Mouse (Mus musculus): Measurements from ENCODE around the gene Scn11a. TPM values are rescaled to one million over a fixed set of nuclear protein-coding genes. Genes with fewer than 3 reads are reported as not detected.

The Scn11a gene
- polyA plus RNA-seq, 1 experiment from 2014 or later: 0.05 TPM

DNA sequence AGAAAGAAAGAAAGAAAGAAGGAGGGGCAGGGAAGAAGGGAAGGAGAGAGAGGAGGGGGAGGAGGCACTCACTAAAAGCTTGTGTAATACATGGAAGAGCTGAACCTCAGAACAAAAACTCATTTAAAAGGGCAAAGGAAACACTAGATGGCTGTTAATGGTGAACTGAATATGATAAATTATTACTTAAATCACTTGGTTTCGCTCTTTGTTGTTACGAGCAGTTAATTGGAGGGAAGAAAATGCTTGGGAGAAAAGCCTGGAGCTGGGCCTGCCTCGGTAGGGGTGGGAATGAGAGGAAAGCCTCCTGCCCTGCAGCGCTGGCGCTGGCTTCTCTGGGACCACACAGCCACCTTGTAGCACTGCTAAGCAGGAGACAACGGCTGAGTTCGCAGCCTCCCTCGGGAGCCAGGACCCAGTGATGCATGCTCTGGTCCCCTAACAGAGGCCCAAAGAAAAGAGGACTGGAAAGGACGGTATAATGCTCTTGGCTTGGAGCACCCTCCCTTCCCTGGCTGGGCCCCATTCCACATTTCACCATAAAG is 10.4 kb upstream of the Scn11a start:
- 40% methylated on average over 9 of the region's 9 CpGs for WGBS
- no peak overlapping the region for H3K27ac ChIP-seq
- H3K4me1 ChIP-seq: peaks cover 7% of the 10 kb centered on the region
- no peak overlapping the region for H3K4me2 ChIP-seq (replicated peaks)
- no peaks in the 10 kb centered on the region for H3K36me3 ChIP-seq
- ATAC-seq (ENCODE audit: low FRiP score, low read depth): no peak
- H3K9ac ChIP-seq: no peak overlapping the region
- no peaks in the 10 kb centered on the region for H3K9me3 ChIP-seq
- H3K27me3 ChIP-seq: no peaks in the 10 kb centered on the region
- no peak overlapping the region for H3K4me3 ChIP-seq

DNA sequence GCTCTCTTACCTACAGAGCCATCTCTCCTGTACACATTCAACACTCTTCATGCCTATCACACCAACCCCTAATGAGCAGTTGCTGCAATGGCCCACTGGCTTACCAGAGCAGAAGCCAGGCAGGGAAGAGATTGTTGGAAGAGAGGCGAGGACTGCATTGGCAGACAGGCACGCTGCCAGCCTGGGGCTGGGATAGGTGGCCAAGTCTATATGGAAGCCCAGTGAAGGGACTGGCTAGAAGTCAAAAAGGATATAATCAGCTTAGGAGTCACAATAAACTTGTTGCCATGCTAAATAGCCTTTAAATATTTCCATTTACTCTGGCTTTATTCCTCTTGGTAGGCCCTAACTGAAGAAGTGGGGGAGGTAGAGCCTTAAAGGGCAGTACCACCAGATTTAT is 5.7 kb upstream of the Scn11a start:
- H3K9me3 ChIP-seq: no peaks in the 10 kb centered on the region
- no peak overlapping the region for H3K27ac ChIP-seq
- 88% methylated on average over 2 of the region's 2 CpGs for WGBS
- H3K4me2 ChIP-seq (replicated peaks): no peak overlapping the region
- no peak for ATAC-seq (ENCODE audit: low FRiP score, low read depth)
- H3K27me3 ChIP-seq: no peaks in the 10 kb centered on the region
- no peaks in the 10 kb centered on the region for H3K36me3 ChIP-seq
- no peak overlapping the region for H3K9ac ChIP-seq
- H3K4me3 ChIP-seq: no peak overlapping the region
- peaks cover 4% of the 10 kb centered on the region for H3K4me1 ChIP-seq

DNA sequence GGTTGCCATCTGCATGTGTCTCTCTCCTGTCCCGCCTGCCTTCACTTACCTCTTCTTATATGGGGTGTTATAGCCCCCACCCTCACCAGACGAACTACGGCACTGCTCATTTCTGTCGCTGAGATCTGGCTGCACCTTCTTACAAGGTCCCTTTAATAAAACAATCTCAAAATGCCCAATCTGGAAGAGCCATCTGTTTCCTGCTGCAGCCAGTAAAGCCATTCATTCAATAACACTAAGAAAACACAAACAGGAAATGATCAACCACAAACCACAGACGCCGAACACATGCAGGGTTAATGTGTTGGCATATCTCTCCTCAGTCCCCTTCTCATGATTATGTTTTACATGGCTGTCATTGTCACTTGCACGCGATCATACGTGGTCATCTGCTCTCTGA is 1.5 kb downstream of the Scn11a start:
- ATAC-seq (ENCODE audit: low FRiP score, low read depth): no peak
- Histone ChIP-seq H3K4me1 (peaks cover 18% of the 10 kb centered on the region), H3K27ac (no peak overlapping the region), H3K9ac (no peak overlapping the region), H3K9me3 (no peaks in the 10 kb centered on the region), H3K27me3 (no peaks in the 10 kb centered on the region), H3K4me2 (replicated peaks) (0 out of 2 replicates have a peak overlapping the region, but pooled peaks have one; percentile 4), H3K36me3 (no peaks in the 10 kb centered on the region), H3K4me3 (no peak overlapping the region)
- 34% methylated on average over 9 of the region's 9 CpGs for WGBS

DNA sequence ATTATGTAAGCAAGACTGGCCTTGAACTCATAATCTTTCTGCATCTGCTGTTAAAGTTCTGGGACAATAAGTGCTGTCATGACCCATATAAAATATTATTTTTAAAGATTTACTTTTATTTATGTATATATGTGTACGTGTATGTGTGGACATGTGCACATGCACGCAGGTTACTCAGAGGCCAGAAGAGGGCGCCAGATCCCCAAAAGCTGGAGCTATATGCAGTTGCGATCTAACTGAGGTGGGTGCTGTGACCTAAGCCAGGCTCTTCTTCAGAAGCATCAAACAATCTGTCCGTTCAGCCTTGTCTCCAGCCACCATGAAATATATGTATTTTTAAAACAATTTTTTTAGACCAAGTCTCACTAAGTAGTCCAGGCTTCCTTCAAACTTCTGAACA is 11.6 kb downstream of the Scn11a start:
- Histone ChIP-seq H3K4me2 (replicated peaks) (no peak overlapping the region), H3K9ac (no peak overlapping the region), H3K27ac (no peak overlapping the region), H3K9me3 (peaks cover 2% of the 10 kb centered on the region; the same call in 1 of the 2 replicates), H3K27me3 (no peaks in the 10 kb centered on the region), H3K4me1 (no peaks in the 10 kb centered on the region), H3K36me3 (no peaks in the 10 kb centered on the region), H3K4me3 (no peak overlapping the region)
- no peak for ATAC-seq (ENCODE audit: low FRiP score, low read depth)
- WGBS: 90% methylated on average over 5 of the region's 5 CpGs

DNA sequence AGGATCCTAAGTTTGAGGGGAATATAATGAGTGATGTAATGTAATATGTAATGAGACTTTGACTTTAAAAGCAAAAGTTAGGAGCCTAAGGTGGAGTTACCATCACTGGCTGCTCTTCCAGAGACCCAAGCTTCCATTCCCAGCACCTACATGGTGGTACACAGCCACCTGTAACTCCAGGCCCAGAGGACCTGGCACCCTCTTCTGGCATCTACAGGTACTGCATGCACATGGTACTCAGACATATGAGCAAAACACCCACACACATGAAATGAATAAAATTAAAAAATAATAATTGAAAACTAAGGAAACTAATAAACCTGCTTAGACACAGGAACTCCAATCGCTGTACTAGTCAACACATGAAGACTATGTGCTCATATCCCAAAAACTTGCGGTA is 18.8 kb downstream of the Scn11a start:
- Histone ChIP-seq H3K4me3 (no peak overlapping the region), H3K4me1 (peaks cover 22% of the 10 kb centered on the region), H3K9ac (no peak overlapping the region), H3K4me2 (replicated peaks) (no peak overlapping the region), H3K27me3 (no peaks in the 10 kb centered on the region), H3K36me3 (no peaks in the 10 kb centered on the region), H3K27ac (no peak overlapping the region), H3K9me3 (no peaks in the 10 kb centered on the region)
- no peak for ATAC-seq (ENCODE audit: low FRiP score, low read depth)
- WGBS: 74% methylated on average over 2 of the region's 2 CpGs

DNA sequence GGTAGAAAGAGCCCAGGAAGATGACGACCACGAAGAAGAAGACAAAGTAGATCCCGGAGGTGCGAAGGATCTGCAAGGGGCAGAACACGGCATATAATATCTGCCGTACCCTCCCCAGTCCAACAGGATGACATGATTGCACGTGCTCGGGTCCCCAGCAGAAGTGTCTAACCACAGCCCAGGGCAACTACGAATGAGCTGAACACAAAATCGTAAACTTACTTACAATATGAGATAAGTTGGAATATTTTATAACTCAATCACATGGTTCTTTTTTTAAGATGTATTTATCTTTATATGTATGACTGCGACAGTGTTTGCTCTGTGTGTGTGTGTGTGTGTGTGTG is 20.8 kb downstream of the Scn11a start:
- peaks cover 22% of the 10 kb centered on the region for H3K4me1 ChIP-seq
- no peak overlapping the region for H3K4me2 ChIP-seq (replicated peaks)
- H3K27me3 ChIP-seq: no peaks in the 10 kb centered on the region
- H3K4me3 ChIP-seq: no peak overlapping the region
- 81% methylated on average over 11 of the region's 11 CpGs for WGBS
- H3K27ac ChIP-seq: no peak overlapping the region
- no peaks in the 10 kb centered on the region for H3K36me3 ChIP-seq
- no peak overlapping the region for H3K9ac ChIP-seq
- H3K9me3 ChIP-seq: no peaks in the 10 kb centered on the region
- no peak for ATAC-seq (ENCODE audit: low FRiP score, low read depth)

DNA sequence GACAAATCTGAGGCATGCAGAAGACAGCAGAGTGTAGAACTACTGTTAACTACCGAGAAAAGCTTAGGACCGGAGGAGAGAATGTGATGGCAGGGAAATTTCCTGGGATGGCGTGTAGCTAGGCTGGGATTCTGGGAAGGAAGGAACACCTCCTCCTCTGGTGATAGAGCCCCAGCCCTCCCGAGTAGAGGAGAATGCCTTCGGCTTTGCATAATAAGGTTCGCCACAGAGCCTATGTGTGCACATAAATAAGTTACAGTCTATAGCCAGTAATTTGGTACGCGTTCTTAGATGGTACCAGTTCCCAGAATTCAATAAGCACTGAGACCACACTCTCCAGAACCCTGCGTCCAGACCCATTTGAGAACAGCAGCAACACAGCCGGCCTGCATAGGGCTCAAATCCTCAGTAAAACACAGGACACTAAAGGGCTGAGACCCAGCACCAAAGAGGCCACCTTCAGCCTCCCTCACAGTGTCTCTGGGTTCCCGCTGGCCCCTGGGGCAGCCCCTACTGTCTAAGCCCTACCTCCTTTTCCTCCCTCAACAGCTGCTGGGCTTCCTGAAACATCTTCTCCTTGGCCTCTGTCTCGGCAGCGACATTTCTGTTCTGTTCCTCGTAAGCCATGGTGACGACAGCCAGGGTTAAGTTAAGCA is 21.3 kb downstream of the Scn11a start:
- Histone ChIP-seq H3K27me3 (no peaks in the 10 kb centered on the region), H3K9me3 (no peaks in the 10 kb centered on the region), H3K4me1 (peaks cover 22% of the 10 kb centered on the region), H3K4me3 (no peak overlapping the region), H3K27ac (no peak overlapping the region), H3K9ac (no peak overlapping the region), H3K36me3 (no peaks in the 10 kb centered on the region), H3K4me2 (replicated peaks) (no peak overlapping the region)
- ATAC-seq (ENCODE audit: low FRiP score, low read depth): no peak
- 64% methylated on average over 15 of the region's 15 CpGs for WGBS

DNA sequence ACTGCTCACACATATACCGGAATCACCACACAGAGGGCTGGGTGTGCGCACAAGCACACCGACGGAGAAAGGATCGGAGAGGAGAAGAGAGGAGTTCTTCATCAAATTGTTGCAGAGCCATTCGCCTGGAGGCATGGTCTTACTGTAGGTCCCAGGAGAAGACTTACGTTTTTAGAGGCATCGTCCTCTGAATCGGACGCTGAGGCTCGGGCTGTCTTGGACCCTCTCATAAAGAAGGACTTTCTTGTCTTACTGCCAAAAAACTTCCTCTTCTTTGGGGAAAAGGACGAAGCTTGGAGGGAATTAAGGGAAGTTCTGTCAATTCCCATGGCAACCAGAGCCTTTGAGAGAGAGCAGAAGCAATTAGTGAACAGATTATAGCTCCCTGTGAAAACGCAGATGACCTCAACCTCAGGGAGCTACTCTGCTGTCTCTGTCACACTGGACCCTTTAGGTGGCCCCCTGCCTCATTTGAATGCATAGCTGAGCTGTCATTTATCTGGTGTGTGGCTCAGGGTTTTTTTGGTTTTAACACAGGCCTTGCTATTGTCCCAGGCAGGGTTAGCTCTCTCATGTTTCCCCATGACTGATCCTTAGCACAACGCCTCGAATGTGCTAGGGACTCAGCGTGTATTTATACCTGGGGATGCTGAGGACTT is 22.0 kb downstream of the Scn11a start:
- no peak for ATAC-seq (ENCODE audit: low FRiP score, low read depth)
- Histone ChIP-seq H3K27ac (no peak overlapping the region), H3K27me3 (no peaks in the 10 kb centered on the region), H3K36me3 (no peaks in the 10 kb centered on the region), H3K4me1 (peaks cover 22% of the 10 kb centered on the region), H3K4me3 (no peak overlapping the region), H3K4me2 (replicated peaks) (no peak overlapping the region), H3K9ac (no peak overlapping the region), H3K9me3 (no peaks in the 10 kb centered on the region)
- WGBS: 58% methylated on average over 16 of the region's 16 CpGs

DNA sequence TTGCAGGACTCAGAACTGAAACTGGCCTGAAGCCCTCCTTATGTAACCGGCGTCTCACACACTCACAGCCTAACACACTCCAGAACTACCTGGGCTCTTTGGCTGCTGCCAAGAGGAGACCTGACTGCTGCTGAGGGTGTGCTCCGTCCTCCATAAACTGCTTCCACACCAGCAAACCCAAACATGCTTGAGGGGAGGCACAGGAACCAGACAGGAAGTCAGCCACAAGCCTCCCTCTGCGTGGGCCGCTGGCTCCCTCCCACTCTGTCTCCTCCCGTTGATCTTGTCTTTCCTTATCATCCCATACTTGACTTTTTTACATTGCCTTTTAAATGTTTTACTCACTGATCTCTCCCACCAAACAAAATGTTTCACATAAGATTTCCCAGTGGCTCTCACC is 23.8 kb downstream of the Scn11a start:
- no peak overlapping the region for H3K9ac ChIP-seq
- H3K27ac ChIP-seq: no peak overlapping the region
- H3K36me3 ChIP-seq: no peaks in the 10 kb centered on the region
- H3K27me3 ChIP-seq: no peaks in the 10 kb centered on the region
- no peaks in the 10 kb centered on the region for H3K9me3 ChIP-seq
- no peak for ATAC-seq (ENCODE audit: low FRiP score, low read depth)
- H3K4me3 ChIP-seq: no peak overlapping the region
- H3K4me1 ChIP-seq: peaks cover 22% of the 10 kb centered on the region
- no peak overlapping the region for H3K4me2 ChIP-seq (replicated peaks)
- 50% methylated on average over 6 of the region's 6 CpGs for WGBS

DNA sequence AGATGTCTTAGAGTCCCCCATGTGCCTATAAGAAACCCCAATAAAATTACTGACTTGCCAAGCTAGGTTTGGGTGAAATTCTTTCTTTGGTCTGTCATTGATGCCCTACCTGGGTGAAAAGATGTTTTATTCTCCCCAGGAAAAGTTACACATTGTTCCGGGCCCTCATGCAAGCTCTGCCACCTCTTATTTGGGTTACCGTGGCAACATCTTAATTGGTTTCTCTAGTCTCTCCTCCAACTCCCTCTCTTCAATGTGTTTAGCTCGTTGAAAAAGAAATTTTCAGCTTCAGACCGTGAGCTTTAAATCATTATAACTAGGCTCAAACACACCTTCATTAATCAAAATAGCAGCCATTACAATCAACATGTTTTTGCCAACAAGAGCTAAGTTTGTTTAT is 28.5 kb downstream of the Scn11a start:
- Histone ChIP-seq H3K4me2 (replicated peaks) (no peak overlapping the region), H3K9ac (no peak overlapping the region), H3K4me3 (no peak overlapping the region), H3K36me3 (no peaks in the 10 kb centered on the region), H3K27me3 (no peaks in the 10 kb centered on the region), H3K9me3 (no peaks in the 10 kb centered on the region), H3K27ac (no peak overlapping the region), H3K4me1 (peaks cover 2% of the 10 kb centered on the region; the same call in 1 of the 2 replicates)
- no peak for ATAC-seq (ENCODE audit: low FRiP score, low read depth)
- 68% methylated on average over 4 of the region's 4 CpGs for WGBS

DNA sequence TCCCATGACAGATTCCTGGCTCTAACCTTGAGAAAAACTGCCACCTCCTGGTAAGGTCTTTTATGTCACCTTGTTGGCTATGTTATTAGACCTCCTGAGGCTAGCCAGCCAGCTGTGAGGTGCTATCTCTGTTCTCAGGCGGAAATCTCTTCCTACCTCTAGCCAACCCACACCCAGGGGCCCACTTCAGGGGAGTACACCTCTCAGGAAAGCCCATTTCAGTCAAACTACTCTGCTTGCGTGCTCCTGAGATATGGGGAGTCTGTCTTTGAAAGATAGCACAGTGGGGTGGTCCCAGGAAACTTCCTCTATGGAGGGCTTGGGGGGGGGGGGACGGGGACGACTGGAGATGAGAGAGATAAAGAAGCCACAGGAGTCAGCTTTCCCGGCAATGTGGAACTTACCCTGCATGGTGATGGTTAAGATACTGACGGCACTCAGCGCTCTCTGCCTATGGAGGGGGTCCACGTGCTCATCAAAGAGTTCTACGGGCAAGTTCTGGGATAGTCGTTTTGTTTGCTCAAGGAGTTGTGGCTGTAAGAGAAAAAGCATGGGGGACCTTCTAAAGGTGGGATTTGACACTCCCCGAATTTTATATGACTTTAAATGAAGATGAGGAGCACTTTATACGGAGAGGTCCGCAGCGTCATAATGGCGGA is 29.9 kb downstream of the Scn11a start:
- H3K4me2 ChIP-seq (replicated peaks): no peak overlapping the region
- H3K27me3 ChIP-seq: no peaks in the 10 kb centered on the region
- no peak overlapping the region for H3K4me3 ChIP-seq
- no peaks in the 10 kb centered on the region for H3K9me3 ChIP-seq
- no peak overlapping the region for H3K27ac ChIP-seq
- WGBS: 79% methylated on average over 15 of the region's 15 CpGs
- no peak for ATAC-seq (ENCODE audit: low FRiP score, low read depth)
- no peaks in the 10 kb centered on the region for H3K36me3 ChIP-seq
- no peaks in the 10 kb centered on the region for H3K4me1 ChIP-seq
- H3K9ac ChIP-seq: no peak overlapping the region

DNA sequence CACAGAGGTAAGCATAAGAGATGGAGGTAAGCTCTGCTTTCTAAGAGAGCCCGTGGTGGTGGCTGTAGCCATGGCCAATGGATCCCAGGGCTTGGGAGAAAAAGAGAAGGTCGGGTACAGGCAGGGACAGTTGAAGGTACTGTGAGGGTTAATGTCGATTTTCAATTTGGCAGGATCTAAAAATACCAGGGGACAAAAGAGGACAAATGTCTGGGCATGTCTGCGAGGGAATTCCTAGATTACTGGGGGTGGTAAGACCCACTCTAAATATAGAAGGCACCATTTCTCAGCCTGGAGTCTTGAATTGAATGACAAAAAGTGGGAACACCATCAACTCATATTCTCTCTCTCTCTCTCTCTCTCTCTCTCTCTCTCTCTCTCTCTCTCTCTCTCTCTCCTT is 30.8 kb downstream of the Scn11a start:
- WGBS: 70% methylated on average over 4 of the region's 4 CpGs
- no peak overlapping the region for H3K9ac ChIP-seq

More for the DNA sequence above, 30.8 kb downstream of the Scn11a start:
- H3K27me3 ChIP-seq: no peaks in the 10 kb centered on the region
- no peak for ATAC-seq (ENCODE audit: low FRiP score, low read depth)
- no peak overlapping the region for H3K27ac ChIP-seq
- no peaks in the 10 kb centered on the region for H3K9me3 ChIP-seq
- no peaks in the 10 kb centered on the region for H3K4me1 ChIP-seq
- H3K4me2 ChIP-seq (replicated peaks): no peak overlapping the region
- H3K4me3 ChIP-seq: no peak overlapping the region
- H3K36me3 ChIP-seq: no peaks in the 10 kb centered on the region

Measured in limb, embryonic 13.5 days (tissue).